Mouse (Mus musculus) bone marrow, adult 2 months (tissue): ENCODE data around the gene Kcnd3. TPM values are rescaled to one million over a fixed set of nuclear protein-coding genes. Genes with fewer than 3 reads are reported as not detected.

Experiments
- H3K27ac ChIP-seq: fragments of 200-500 bp; 2 replicates; pipeline ENCODE4 v1.5.1; 2012; ENCODE audit warnings: low read depth, mild to moderate bottlenecking, control low read depth, inconsistent platforms, low read length; ENCODE audit not compliant: control insufficient read depth, poor library complexity, insufficient read depth
- H3K4me1 ChIP-seq: fragments of 200-500 bp; 2 replicates; pipeline ENCODE4 v1.6.1; 2011; ENCODE audit warnings: low read length; ENCODE audit not compliant: control insufficient read depth, insufficient read depth
- H3K4me3 ChIP-seq: fragments of 200-500 bp; replicated peaks from 2 replicates; pipeline ENCODE3; 2011; ENCODE audit warnings: mild to moderate bottlenecking, low read depth, low read length, control low read depth; ENCODE audit not compliant: control insufficient read depth
- CTCF ChIP-seq: fragments of 200-500 bp; IDR thresholded peaks from 2 replicates; pipeline ENCODE4 v1.5.1; 2011; ENCODE audit warnings: low read length, control low read depth; ENCODE audit not compliant: control insufficient read depth, insufficient read depth
- POLR2A ChIP-seq: fragments of 200-500 bp; IDR thresholded peaks from 2 replicates; pipeline ENCODE4 v1.6.1; 2011; ENCODE audit warnings: low read depth, mild to moderate bottlenecking, control low read depth, low read length, borderline replicate concordance; ENCODE audit not compliant: control insufficient read depth
- WGBS: fragments of 180-500 bp; shearing (Covaris S2); methylation state at CpG from one replicate; pipeline ENCODE4 v1.1.7; 2018; 5-methylcytosine and 5-hydroxymethylcytosine counted together
- polyA plus RNA-seq: library from polyadenylated mRNA; stranded (reverse); fragments of >200 nt; gene quantifications from 2 replicates; pipeline ENCODE4 v1.2.4, GENCODE M21; 2011; ENCODE audit warnings: low replicate concordance; ENCODE audit not compliant: missing spikeins, insufficient read depth, insufficient read length

Gene Kcnd3
- polyA plus RNA-seq, 1 experiment = not detected

DNA sequence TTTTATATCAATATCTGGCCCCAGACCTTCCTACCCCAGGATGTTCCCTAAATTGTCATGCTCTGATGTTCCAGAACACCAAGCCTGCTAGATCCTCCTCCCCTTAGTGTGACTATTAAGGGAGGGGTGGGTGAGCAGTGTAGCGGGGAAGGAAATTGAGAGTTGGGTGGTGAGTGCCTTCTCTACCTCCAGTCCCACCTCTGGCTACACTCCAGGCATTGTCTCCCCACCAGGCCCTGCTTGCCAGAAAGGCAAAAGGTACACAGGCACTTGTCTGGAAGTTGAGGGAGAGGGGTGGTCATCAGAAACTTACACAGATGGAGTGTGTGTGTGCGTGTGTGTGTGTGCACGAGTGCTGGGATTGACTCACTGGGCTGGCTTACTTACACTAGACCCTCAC is 270.4 kb downstream of the Kcnd3 start:
- no peak for TF ChIP-seq POLR2A
- no peak for TF ChIP-seq CTCF
- no peaks in the 10 kb centered on the region for H3K4me1 ChIP-seq
- no peak overlapping the region for H3K4me3 ChIP-seq
- H3K27ac ChIP-seq = no peak overlapping the region
- 92% methylated on average over 3 of the region's 3 CpGs for WGBS

Other genes starting within 250 kb of the Kcnd3 start
- 16.9 and 20.5 TPM in 2 replicates for gene Ddx20, start 235.2 kb downstream of the Kcnd3 start, polyA plus RNA-seq